Mouse (Mus musculus) brain, embryonic 14.5 days (tissue): ENCODE results near the gene Yes1.
"Not testable (repeated sequence)": the region's sequence is repeated elsewhere in the genome, so short reads cannot be mapped to it uniquely, and the experiment has no call there.

Experiments
- CTCF ChIP-seq: fragments of 200-500 bp; IDR thresholded peaks from 2 replicates; pipeline ENCODE4 v1.5.1; 2012; ENCODE audit warnings: inconsistent platforms, mild to moderate bottlenecking, moderate library complexity, borderline replicate concordance; ENCODE audit not compliant: insufficient read depth, insufficient read length; ENCODE audit errors: extremely low read depth
- POLR2A ChIP-seq: fragments of 200-500 bp; IDR thresholded peaks from 2 replicates; pipeline ENCODE4 v1.6.1; 2012; ENCODE audit warnings: mild to moderate bottlenecking, inconsistent platforms, borderline replicate concordance; ENCODE audit not compliant: poor library complexity, insufficient read depth, insufficient read length, severe bottlenecking; ENCODE audit errors: extremely low read depth

DNA sequence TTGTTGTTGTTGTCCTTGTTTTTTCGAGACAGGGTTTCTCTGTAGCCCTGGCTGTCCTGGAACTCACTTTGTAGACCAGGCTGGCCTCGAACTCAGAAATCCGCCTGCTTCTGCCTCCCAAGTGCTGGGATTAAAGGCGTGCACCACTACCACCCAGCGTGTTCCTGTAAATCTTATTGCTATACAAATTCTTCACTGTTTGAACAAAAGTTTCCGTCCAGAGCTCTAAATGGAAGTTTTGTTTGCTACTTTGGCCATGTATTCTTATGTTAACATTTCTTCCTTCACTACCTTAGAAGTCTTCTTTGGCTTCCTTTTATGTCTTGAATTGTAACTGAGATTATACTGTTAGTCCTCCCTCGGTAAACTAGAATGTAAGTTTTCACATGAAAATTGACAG, 5.5 kb downstream of the Yes1 start:
- not testable (repeated sequence) for TF ChIP-seq CTCF, POLR2A
